Mouse (Mus musculus): Measurements from ENCODE around the gene Jmjd8.
"Not testable (repeated sequence)": the region's sequence is repeated elsewhere in the genome, so short reads cannot be mapped to it uniquely, and the experiment has no call there.

Gene Jmjd8

GRCm38 (mm10) chr17:25828712-25829557 is at the start of gene Jmjd8:
Gene Jmjd8, plus strand, starts transcription at chr17:25828867.
- peak; percentile 69 to 74 for DNase-seq (ENCODE audit: low spot score in 2 of 2)

- no peak for DNase-seq (ENCODE audit: low spot score in 2 of 2)
Measured at GRCm38 (mm10) chr17:25781339-25781738, 47.3 kb upstream of the Jmjd8 start.

- no peak for DNase-seq (ENCODE audit: low spot score in 2 of 2)
Measured at GRCm38 (mm10) chr17:25783086-25783485, 45.6 kb upstream of the Jmjd8 start.

- DNase-seq (ENCODE audit: low spot score in 2 of 2): no peak
Measured at GRCm38 (mm10) chr17:25783861-25784574, 44.6 kb upstream of the Jmjd8 start.

- DNase-seq (ENCODE audit: low spot score in 2 of 2): peak; percentile 91 to 94
Measured at GRCm38 (mm10) chr17:25785281-25785745, 43.4 kb upstream of the Jmjd8 start, which contains the start of gene Haghl. Gene Haghl, minus strand, starts transcription at chr17:25785673.

- DNase-seq (ENCODE audit: low spot score in 2 of 2): no peak
Measured at GRCm38 (mm10) chr17:25786280-25786679, 42.4 kb upstream of the Jmjd8 start, which contains the start of gene Ccdc78. Gene Ccdc78, plus strand, starts transcription at chr17:25786580.

GRCm38 (mm10) chr17:25786781-25787504 is 41.7 kb upstream of the Jmjd8 start:
- no peak for DNase-seq (ENCODE audit: low spot score in 2 of 2)

- DNase-seq (ENCODE audit: low spot score in 2 of 2): no peak
Measured at GRCm38 (mm10) chr17:25791320-25791842, 37.3 kb upstream of the Jmjd8 start.

- DNase-seq (ENCODE audit: low spot score in 2 of 2): peak; percentile 84 to 85
Measured at GRCm38 (mm10) chr17:25791843-25792527, 36.7 kb upstream of the Jmjd8 start.

GRCm38 (mm10) chr17:25792615-25793014 is 36.1 kb upstream of the Jmjd8 start, which contains the start of gene Fam173a:
Gene Fam173a, minus strand, starts transcription at chr17:25792901.
- peak; percentile 77 to 78 for DNase-seq (ENCODE audit: low spot score in 2 of 2)

GRCm38 (mm10) chr17:25794197-25794596 is 34.5 kb upstream of the Jmjd8 start:
- no peak for DNase-seq (ENCODE audit: low spot score in 2 of 2)

- no peak for DNase-seq (ENCODE audit: low spot score in 2 of 2)
Measured at GRCm38 (mm10) chr17:25794998-25795397, 33.7 kb upstream of the Jmjd8 start.

- no peak for DNase-seq (ENCODE audit: low spot score in 2 of 2)
Measured at GRCm38 (mm10) chr17:25795609-25796092, 33.0 kb upstream of the Jmjd8 start, which contains the start of gene AC134908.4. Gene AC134908.4, minus strand, starts transcription at chr17:25795659.

GRCm38 (mm10) chr17:25796211-25796771 is 32.4 kb upstream of the Jmjd8 start:
- DNase-seq (ENCODE audit: low spot score in 2 of 2): no peak

- peak; percentile 84 to 85 for DNase-seq (ENCODE audit: low spot score in 2 of 2)
Measured at GRCm38 (mm10) chr17:25796951-25797369, 31.7 kb upstream of the Jmjd8 start, which contains the start of gene Metrn. Gene Metrn, minus strand, starts transcription at chr17:25797136.

GRCm38 (mm10) chr17:25801029-25801428 is 27.6 kb upstream of the Jmjd8 start:
- peak; percentile 68 to 71 for DNase-seq (ENCODE audit: low spot score in 2 of 2)

- DNase-seq (ENCODE audit: low spot score in 2 of 2): no peak
Measured at GRCm38 (mm10) chr17:25802825-25803517, 25.7 kb upstream of the Jmjd8 start.

- DNase-seq (ENCODE audit: low spot score in 2 of 2): no peak
Measured at GRCm38 (mm10) chr17:25806507-25806906, 22.2 kb upstream of the Jmjd8 start.

- not testable (repeated sequence) for DNase-seq (ENCODE audit: low spot score in 2 of 2)
Measured at GRCm38 (mm10) chr17:25807452-25807851, 21.2 kb upstream of the Jmjd8 start.

- no peak for DNase-seq (ENCODE audit: low spot score in 2 of 2)
Measured at GRCm38 (mm10) chr17:25808028-25808427, 20.6 kb upstream of the Jmjd8 start.

Measured in spleen, postnatal 36 days (tissue).